Mouse (Mus musculus) heart, postnatal 36 days (tissue): ENCODE measurements around the gene Ttll13. TPM values are rescaled to one million over a fixed set of nuclear protein-coding genes. Genes with fewer than 3 reads are reported as not detected.

ENCODE experiments used
- DNase-seq, 2 experiments: peaks; one replicate each; pipeline ENCODE4 v3.0.0; 2021 to 2022
- intact Hi-C: fragments of 180-260 bp; cut with DNase I; formaldehyde crosslinking; loops from one replicate; pipeline ENCODE4 v1.15.1; 2025
- total RNA-seq, 2 experiments: library from RNA; stranded (reverse); gene quantifications; 2 replicates each; pipeline ENCODE4 v1.2.3; 2021

Ttll13 gene
- total RNA-seq, 2 experiments from 2014 or later = 0.14 to 0.53 TPM

DNA sequence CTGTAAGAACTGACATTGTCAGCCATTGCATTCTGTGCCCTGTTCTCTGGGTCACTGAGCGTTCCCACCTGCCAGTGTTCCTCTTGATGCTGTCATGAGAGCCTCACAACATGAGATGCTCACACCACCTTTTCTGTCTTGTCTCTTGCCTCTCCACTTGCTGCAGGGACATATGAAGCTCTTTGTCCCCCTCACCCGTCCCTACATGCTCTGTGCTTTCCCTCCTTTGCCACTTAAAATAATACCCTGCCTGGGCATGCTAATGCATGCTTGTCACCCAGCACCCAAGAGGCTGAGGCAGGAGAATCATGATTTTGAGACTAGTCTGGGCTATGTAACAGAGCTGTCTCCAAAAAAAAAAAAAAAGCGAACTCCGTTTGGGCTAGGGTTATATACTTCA, 35.2 kb upstream of the Ttll13 start:
- intact Hi-C loops = loop anchor here (10.0 kb wide), 1 partner anchor 416 kb away; the partner anchor contains the start of gene Mesp1
- DNase-seq = no peak

DNA sequence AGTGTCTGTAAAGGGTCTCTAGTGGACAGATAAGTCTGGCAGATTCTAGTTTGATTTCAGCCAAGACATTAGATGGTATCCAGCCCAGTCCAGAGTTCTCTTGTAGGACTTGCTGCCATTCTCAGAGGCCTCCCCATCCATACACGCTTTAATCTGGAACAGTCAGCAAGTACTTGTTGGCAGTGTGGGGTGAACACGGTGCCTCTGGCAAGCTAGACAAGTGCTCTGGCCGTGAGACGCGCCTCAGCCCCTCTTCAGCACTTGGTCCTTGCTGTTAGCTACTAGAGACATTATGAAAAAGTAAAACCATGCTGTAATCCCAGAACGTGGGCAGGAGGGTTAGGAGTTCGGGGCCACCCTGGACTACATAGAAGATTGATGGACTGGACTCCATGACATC, 32.6 kb upstream of the Ttll13 start:
- intact Hi-C loops = loop anchor here (2.0 to 10.0 kb wide), 2 partner anchors 15 to 419 kb away; partner anchors contain the start of gene Mesp1
- DNase-seq = no peak

DNA sequence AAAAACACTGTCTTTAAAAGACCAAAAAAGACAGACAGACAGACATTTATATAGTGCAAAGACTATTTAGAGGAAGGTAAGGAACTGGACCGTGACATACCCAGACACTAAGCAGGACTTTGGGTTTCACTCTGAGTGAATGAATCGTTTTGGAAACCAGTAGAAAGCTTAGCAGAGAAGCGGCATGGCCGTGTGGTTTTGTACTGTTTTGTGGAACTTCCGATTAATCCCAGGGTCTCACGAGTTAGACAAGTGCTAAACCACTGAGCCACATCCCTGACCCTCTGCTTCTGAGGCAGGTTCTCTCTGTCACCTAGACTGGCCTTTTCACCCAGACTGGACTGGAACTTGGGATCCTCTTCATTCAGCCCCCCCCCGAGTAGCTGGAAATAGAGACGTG, 31.7 kb upstream of the Ttll13 start:
- intact Hi-C loops = loop anchor here (10.0 kb wide), 1 partner anchor 420 kb away; the partner anchor contains the start of gene Mesp1
- no peak for DNase-seq

DNA sequence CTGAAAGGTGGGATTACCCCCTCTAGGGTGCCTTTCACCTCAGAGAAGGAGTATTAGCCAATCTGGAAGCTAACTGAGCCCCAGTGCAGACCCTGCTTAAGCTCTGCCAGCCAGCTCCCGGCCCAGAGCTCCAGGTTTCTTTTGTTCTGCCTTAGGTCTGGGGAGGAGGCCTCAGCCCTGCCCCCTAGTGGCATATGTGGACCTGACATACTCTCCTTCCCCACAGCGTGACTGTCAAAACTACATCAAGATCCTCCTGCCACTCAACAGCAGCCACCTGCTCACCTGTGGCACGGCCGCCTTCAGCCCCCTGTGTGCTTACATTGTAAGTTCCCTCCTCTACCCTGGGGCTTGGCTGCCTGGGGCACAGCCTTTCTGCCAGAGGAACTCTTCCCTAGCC, 30.8 kb upstream of the Ttll13 start:
- peak; percentile 81 to 82 for DNase-seq
- intact Hi-C loops = loop anchor here (1.0 to 10.0 kb wide), 4 partner anchors 58 to 421 kb away; partner anchors contain the start of gene Mesp1

DNA sequence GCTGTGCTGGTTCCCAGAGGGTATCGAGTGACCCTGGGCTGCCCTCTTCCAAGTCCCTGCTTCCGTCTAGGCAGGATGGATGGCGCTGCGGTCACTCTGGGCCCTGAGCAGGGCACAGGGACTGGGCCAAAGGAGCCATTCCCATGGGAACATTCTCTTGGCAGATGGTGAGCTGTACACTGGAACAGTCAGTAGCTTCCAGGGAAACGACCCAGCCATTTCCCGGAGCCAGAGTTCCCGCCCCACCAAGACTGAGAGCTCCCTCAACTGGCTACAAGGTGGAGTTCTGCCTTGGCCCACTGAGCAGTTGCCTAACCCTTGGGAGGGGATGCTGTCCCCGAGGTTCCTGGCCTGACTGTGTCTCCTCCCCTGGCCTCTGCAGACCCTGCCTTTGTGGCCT, 29.6 kb upstream of the Ttll13 start:
- intact Hi-C loops = loop anchor here (5.0 to 10.0 kb wide), 3 partner anchors 59 to 422 kb away; partner anchors contain the start of gene Mesp1
- peak; percentile 67 to 68 for DNase-seq

DNA sequence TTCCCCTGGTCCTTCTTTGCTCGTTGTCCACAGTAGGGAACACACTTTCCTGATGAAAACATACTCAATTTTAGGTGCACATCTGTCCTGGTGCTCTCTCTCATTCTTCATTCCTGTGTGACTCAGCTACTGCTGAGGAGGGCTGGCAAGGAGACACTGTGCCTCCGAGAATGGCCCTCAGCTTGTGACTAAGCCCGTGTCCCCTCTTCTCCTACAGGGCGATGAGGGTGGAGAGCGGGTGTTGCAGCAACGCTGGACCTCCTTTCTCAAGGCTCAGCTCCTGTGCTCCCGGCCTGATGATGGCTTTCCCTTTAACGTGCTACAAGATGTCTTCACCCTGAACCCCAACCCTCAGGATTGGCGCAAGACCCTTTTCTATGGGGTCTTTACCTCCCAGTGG, 27.5 kb upstream of the Ttll13 start:
- intact Hi-C loops = loop anchor here (5.0 to 10.0 kb wide), 3 partner anchors 61 to 424 kb away; partner anchors contain the start of gene Mesp1
- no peak for DNase-seq

DNA sequence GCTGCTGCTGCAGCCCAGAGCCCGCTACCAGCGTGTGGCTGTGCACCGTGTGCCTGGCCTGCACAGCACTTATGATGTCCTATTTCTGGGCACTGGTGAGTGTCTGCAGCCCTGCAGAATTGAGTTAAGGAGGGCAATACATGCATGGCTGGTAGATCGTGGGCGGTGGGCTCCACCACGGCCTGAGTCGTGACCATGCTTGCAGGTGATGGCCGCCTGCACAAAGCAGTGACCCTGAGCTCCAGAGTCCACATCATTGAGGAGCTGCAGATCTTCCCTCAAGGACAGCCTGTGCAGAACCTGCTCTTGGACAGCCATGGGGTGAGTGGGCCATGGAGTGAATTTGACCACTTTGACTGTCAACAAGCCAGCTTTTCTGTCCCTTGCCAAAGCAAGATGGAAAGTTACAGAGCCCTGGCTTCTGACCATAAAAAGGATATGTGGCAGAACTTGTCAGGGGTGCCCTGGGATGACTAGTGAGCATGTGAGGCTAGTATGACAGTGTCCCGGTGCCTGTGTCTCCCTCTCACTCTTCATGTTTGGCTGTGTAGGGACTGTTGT, 25.9 kb upstream of the Ttll13 start:
- intact Hi-C loops = no loop called here
- no peak for DNase-seq

DNA sequence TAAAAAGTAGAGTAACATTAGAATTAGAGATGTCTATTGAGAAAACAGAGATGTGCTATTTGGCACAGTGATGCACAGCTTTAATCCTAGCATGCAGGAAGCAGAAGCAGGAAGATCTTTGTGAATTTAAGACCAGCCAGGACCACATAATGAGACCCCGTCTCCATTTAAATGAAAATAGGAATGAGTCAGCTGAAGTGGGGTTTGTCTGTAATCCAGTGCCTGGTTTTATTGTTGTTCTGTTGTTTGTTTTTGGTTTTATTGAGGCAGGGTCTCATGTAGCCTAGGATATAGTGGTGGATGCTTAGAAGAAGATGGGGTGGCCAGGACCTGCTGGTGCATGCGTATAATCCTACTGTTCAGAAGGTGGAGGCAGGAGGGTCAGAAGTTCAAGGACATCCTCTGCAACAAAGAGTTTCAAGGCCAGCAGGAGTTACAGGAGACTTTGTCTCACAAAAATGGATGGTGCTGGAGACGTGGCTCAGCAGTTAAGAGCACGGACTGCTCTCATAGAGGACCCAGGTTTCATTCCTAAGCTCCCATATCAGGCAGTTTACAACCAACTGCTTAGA, 24.9 kb upstream of the Ttll13 start:
- no peak for DNase-seq
- intact Hi-C loops = no loop called here

DNA sequence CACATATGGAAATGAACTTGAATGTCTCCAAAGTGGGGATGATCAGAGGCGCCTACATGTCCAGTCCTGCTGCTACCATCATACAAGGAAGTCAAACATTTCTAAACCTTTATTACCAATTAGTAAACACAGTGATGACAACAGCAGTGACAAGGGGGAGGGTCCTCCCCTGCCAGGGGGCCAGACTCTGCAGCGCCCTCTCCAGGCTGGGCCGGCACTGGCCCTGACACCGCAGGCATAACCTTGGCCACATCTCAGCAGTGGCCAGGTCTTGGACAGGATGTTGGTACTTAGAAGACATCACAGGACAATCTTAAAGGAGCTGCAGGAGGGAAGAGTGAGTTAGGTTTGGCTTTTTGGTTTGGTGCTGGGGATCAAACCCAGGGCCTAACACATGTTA, 19.1 kb upstream of the Ttll13 start:
- intact Hi-C loops = no loop called here
- no peak for DNase-seq

DNA sequence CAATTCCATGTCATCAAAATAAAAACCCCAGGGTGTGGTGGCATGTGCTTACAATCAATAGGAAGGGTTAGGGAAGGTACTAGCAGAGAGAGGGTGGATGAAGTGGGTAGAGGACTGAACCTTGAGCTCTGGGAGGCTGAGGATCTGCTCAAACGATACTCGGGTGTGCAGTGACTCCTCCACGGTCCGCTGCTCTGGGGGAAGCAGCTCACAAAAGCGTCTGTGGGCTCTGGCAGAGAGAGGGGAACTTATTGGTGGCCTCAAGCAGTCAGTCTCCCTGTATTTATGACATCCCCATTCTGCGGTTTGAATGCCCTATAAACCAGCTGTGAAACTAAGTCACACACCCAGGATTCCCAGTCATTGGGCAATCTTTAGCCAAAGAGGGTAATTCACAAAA, 16.0 kb upstream of the Ttll13 start:
- no peak for DNase-seq
- intact Hi-C loops = no loop called here

DNA sequence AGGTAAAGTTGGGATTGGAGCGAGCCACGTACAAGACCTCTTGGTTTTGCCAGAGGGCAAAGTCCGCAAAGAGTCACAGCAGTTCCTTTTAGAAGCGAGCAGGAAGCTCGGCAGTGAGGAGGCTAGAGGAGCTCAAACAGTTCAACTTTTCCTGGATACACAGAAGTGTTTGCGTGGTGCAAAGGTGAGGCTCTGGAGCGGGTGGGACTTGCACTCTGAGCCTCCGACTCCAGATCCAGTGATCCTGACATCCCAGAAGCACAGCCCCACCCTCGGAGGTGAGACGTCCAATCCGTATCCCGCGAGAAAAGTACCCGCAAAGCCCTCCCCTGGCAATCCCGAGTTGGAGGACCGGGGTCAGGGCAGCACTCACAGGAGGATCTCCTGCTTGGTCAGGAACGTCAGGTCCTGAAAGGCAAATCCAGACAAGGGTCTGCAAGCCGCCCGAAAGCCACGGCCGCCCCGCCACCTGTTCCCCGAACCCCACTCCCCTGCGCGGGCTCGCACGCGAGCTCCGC, 14.1 kb upstream of the Ttll13 start:
- intact Hi-C loops = no loop called here
- no peak for DNase-seq

DNA sequence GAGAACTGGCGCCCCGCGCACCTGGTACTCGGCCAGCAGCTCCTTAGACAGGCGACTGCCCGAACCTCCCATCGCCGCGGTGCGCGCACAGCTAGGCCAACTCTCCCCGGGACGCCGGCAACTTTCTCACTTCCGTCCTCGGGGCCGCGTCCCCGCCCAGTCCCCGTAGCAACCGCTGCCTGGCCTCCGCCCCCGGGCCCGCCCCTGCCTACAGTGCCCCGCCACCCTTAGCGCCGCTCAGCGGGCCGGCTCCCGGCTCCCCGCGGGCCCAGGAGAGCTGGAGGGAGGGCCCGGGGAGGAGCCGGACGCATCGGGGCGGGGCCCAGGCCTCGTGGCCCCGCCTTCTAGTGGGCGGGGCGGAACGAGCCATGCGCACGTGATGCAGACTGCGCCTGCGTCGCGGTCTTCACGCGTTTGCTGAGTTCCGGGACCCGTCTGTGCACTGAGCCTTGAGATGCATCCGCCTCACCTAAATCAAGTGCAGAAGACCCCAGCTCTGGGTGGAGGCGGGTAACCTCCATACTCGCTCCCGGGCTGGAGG, 13.6 kb upstream of the Ttll13 start, which contains the start of the genes Cib1 and Gdpgp1:
Cib1 (minus strand) TSS at position 325 of the 541 bp plus-strand sequence.
Gdpgp1 (plus strand) TSS at position 377 of the 541 bp plus-strand sequence.
- intact Hi-C loops = no loop called here
- DNase-seq = peak; percentile 97 to 98

DNA sequence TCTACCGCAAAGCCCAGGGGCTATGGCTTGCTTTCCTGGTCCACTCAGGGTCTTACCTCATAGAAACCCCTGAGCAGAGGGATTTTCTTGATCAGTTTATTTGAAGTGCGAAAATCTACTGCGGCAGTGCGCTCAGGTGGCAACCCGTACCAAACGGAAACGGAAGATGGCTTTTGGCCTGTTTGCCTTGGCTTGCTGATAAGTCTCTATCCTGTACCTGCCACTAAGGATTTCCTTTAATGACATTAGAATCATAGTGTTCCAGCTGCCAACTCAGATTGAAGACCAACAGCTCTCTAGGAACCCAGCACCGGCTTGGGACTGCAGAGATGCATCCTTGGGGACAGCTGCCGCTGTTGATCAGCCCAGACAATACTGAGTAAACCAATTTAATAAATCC, 12.4 kb upstream of the Ttll13 start:
- no peak for DNase-seq
- intact Hi-C loops = no loop called here

DNA sequence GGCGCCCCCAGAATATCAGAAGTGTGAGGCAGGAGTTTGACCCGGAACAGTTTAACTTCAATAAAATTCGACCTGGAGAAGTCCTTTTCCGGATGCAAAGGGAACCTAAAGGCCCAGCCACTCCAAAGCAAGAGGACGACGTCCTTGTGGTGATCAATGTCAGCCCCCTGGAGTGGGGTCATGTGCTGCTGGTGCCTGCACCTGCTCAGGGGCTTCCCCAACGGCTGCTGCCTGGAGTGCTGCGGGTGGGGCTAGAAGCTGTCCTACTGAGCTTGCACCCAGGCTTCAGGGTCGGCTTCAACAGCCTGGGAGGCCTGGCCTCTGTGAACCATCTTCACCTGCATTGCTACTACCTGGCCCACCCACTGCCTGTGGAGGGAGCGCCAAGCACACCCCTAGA, 7.6 kb upstream of the Ttll13 start:
- intact Hi-C loops = no loop called here
- DNase-seq = no peak

DNA sequence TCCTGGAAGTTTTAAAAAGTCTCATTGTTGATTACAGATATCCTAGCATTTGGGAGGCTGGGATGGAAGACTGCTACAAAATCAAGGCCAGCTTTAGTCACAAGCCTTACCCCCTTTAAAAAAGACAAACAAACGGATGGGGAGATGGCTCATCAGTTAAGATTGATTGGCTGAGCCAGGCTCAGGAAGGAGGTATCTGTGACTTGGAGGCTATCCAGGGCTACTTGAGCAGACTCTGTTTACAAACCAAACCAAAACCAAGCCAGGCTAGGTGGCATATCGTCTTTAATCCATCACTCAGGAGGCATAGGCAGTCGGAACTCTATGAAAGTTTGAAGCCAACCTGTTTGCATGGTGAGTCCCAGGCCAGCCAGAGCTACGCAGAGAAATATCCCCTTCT, 4.5 kb upstream of the Ttll13 start:
- DNase-seq = no peak
- intact Hi-C loops = no loop called here

DNA sequence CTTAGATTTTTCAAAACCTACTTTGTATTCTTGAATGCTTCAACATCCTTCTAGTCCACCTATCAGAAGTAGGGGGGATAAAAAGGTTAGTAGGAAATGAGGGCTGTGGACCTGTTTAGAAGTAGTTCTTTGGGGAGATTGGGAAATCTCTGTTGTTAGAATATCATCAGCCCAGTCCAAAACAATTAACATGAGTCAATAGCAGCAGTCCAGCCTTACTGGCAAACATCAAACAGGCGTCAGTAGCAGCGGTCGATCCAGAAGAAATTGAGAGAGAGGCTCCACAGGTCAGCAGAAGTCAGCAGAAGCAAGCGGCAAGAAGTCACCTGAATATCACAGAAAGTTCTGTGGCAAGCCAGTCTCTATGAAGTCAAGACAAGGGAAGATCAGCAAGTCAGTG, 1.3 kb upstream of the Ttll13 start:
- no peak for DNase-seq
- intact Hi-C loops = no loop called here

DNA sequence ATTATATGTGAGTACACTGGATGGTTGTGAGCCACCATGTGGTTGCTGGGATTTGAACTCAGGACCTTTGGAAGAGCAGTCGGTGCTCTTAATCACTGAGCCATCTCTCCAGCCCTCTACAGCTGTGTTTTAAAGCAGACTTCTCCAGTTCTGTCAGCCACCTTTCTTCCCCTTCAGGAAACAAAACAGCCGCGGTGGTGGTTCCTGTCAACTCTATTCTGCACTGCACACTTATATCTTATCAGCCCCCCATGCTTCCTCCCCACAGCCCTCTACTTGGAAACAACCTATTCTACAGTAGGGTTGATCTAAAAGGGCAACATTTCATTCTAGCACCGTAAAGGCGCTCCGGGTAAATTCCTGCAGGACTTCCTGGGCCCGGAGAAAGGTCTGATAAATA, 683 bp downstream of the Ttll13 start:
- intact Hi-C loops = no loop called here

DNA sequence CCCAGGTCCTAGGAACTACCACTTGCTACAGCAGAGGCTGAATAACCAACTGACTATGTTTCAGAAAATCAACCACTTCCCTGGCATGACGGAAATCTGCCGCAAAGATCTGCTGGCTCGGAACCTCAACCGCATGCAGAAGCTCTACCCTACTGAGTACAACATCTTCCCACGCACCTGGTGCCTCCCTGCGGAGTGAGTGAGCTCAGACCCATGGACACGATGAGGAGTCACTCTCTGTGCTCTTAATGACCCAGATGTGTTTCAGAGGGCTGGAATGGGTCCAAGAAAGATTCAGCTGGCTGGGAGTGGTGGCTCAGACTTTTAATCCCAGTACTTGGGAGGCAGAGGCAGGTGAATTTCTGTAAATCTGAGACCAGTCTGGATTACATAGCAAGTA, 6.3 kb downstream of the Ttll13 start:
- intact Hi-C loops = no loop called here
- no peak for DNase-seq

More for the DNA sequence above, 683 bp downstream of the Ttll13 start:
- no peak for DNase-seq

DNA sequence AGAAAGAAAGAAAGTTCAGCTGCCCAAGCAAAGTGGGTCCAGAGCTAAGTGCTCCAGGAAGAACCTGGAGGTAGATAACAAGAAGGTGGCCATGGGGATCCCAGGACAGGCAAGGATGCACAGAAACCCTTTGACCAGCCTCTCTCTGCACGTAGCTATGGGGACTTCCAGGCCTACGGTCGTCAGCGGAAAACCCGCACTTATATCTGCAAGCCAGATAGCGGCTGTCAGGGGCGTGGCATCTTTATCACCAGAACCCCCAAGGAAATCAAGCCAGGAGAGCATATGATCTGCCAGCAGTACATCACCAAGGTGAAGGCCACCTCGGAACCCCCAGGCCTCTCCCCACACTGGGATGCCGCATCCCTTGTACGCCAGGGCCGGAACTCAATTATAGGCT, 6.7 kb downstream of the Ttll13 start:
- no peak for DNase-seq
- intact Hi-C loops = no loop called here

DNA sequence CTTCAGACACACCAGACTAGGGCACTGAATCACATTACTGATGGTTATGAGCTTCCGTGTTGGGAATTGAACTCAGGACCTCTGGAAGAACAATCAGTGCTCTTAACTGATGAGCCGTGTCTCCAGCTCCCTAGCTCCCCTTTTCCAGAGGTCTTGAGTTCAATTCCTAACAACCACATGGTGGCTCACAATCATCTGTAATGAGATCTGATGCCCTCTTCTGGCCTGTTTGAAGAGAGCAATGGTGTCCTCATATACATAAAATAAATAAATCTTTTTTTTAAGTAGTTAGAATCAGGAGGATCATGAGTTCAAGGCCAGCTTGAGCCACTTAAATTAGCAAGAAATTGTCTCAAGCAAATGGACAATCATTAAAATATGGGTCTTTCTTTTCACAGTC, 9.8 kb downstream of the Ttll13 start:
- intact Hi-C loops = loop anchor here (2.0 kb wide), 1 partner anchor 115 kb away; no protein-coding TSS in a partner anchor
- DNase-seq = no peak

DNA sequence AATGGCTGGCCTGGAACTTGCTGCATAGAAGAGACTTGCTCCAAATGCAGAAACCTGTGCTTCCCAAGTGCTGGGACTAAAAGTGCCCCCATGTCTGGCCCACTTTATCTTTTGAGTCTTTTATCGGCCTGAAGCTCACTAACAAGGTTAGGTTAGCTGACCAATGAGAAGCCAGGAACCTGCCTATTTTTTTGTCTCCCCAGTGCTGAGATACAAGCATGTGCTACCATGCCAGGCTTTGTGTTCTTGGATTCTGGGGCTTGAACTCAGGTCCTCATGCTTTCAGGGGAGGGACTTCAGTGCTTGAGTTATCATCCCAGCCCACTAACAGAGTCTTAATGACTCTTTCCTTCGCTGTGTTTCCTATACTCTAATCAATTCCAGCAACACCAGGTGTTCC, 11.5 kb downstream of the Ttll13 start:
- intact Hi-C loops = loop anchor here (2.0 kb wide), 1 partner anchor 117 kb away; no protein-coding TSS in a partner anchor
- no peak for DNase-seq
